Mouse (Mus musculus): ENCODE results near the gene Nt5c2. TPM values are rescaled to one million over a fixed set of nuclear protein-coding genes. Genes with fewer than 3 reads are reported as not detected.

Nt5c2 gene
- polyA plus RNA-seq, 2 experiments from 2014 or later, result 22.6 to 25.4 TPM

- no peak for ATAC-seq
Observed at GRCm38 (mm10) chr19:46920571-46920970, 94.4 kb downstream of the Nt5c2 start.

- ATAC-seq, result no peak
Observed at GRCm38 (mm10) chr19:46915406-46916080, 99.4 kb downstream of the Nt5c2 start.

- no peak for ATAC-seq
Observed at GRCm38 (mm10) chr19:46913626-46914025, 101.3 kb downstream of the Nt5c2 start.

- no peak for ATAC-seq
Observed at GRCm38 (mm10) chr19:46911492-46911891, 103.5 kb downstream of the Nt5c2 start.

- ATAC-seq, result no peak
Observed at GRCm38 (mm10) chr19:46908977-46909376, 106.0 kb downstream of the Nt5c2 start.

- ATAC-seq, result no peak
Observed at GRCm38 (mm10) chr19:46908207-46908606, 106.7 kb downstream of the Nt5c2 start.

- ATAC-seq, result no peak
Observed at GRCm38 (mm10) chr19:46905971-46906370, 109.0 kb downstream of the Nt5c2 start.

- no peak for ATAC-seq
Observed at GRCm38 (mm10) chr19:46905383-46905782, 109.6 kb downstream of the Nt5c2 start.

- no peak for ATAC-seq
Observed at GRCm38 (mm10) chr19:46904907-46905306, 110.0 kb downstream of the Nt5c2 start.

GRCm38 (mm10) chr19:46903379-46903778 lies 111.6 kb downstream of the Nt5c2 start:
- no peak for ATAC-seq

- no peak for ATAC-seq
Observed at GRCm38 (mm10) chr19:46901323-46901722, 113.6 kb downstream of the Nt5c2 start.

- ATAC-seq, result no peak
Observed at GRCm38 (mm10) chr19:46900786-46901185, 114.2 kb downstream of the Nt5c2 start.

GRCm38 (mm10) chr19:46899871-46900270 lies 115.1 kb downstream of the Nt5c2 start:
- ATAC-seq, result no peak

- no peak for ATAC-seq
Observed at GRCm38 (mm10) chr19:46899306-46899705, 115.6 kb downstream of the Nt5c2 start.

GRCm38 (mm10) chr19:46898222-46898621 lies 116.7 kb downstream of the Nt5c2 start:
- ATAC-seq, result no peak

- no peak for ATAC-seq
Observed at GRCm38 (mm10) chr19:46897135-46897534, 117.8 kb downstream of the Nt5c2 start.

GRCm38 (mm10) chr19:46893484-46893883 lies 121.5 kb downstream of the Nt5c2 start:
- no peak for ATAC-seq

- ATAC-seq, result no peak
Observed at GRCm38 (mm10) chr19:46892856-46893255, 122.1 kb downstream of the Nt5c2 start.

- no peak for ATAC-seq
Observed at GRCm38 (mm10) chr19:46890657-46891056, 124.3 kb downstream of the Nt5c2 start.

- ATAC-seq, result no peak
Observed at GRCm38 (mm10) chr19:46889666-46890065, 125.3 kb downstream of the Nt5c2 start.

- ATAC-seq, result peak; percentile 89
Observed at GRCm38 (mm10) chr19:46887811-46888527, 127.0 kb downstream of the Nt5c2 start.

- ATAC-seq, result no peak
Observed at GRCm38 (mm10) chr19:46886826-46887225, 128.1 kb downstream of the Nt5c2 start.

GRCm38 (mm10) chr19:46885365-46885764 lies 129.6 kb downstream of the Nt5c2 start:
- ATAC-seq, result no peak

GRCm38 (mm10) chr19:46879876-46880275 lies 135.1 kb downstream of the Nt5c2 start:
- no peak for ATAC-seq
